Mouse (Mus musculus) intestine, embryonic 15.5 days (tissue): ENCODE data around the gene Ccl17. TPM values are rescaled to one million over a fixed set of nuclear protein-coding genes. Genes with fewer than 3 reads are reported as not detected.
"Not testable (repeated sequence)": the region's sequence is repeated elsewhere in the genome, so short reads cannot be mapped to it uniquely, and the experiment has no call there.

Experiments used
- ATAC-seq: fragments of 200-750 bp; cut with Nextera tagmentation; 2 replicates; pipeline ENCODE4 v1.8.0; 2017; ENCODE audit warnings: moderate TSS enrichment, moderate library complexity
- H3K27ac ChIP-seq: fragments of 300-500 bp; sonication (generic); 2 replicates; pipeline ENCODE4 v1.5.1; 2015; ENCODE audit warnings: mild to moderate bottlenecking, inconsistent platforms
- H3K27me3 ChIP-seq: fragments of 300-500 bp; sonication (generic); replicated peaks from 2 replicates; pipeline ENCODE4 v1.6.1; 2015; ENCODE audit warnings: inconsistent platforms
- H3K36me3 ChIP-seq: fragments of 300-500 bp; sonication (generic); 2 replicates; pipeline ENCODE4 v1.6.1; 2015; ENCODE audit warnings: inconsistent platforms
- H3K4me1 ChIP-seq: fragments of 300-500 bp; sonication (generic); replicated peaks from 2 replicates; pipeline ENCODE4 v1.6.1; 2015; ENCODE audit warnings: inconsistent platforms
- H3K4me2 ChIP-seq: fragments of 300-500 bp; sonication (generic); replicated peaks from 2 replicates; pipeline ENCODE4 v1.6.1; 2015; ENCODE audit warnings: mild to moderate bottlenecking, inconsistent platforms
- H3K4me3 ChIP-seq: fragments of 300-500 bp; sonication (generic); replicated peaks from 2 replicates; pipeline ENCODE4 v1.5.1; 2015; ENCODE audit warnings: inconsistent platforms
- H3K9ac ChIP-seq: fragments of 300-500 bp; sonication (generic); 2 replicates; pipeline ENCODE4 v1.6.1; 2015; ENCODE audit warnings: inconsistent platforms
- H3K9me3 ChIP-seq: fragments of 300-500 bp; sonication (generic); 2 replicates; pipeline ENCODE4 v1.6.1; 2016; ENCODE audit warnings: inconsistent platforms
- WGBS: fragments of 180-500 bp; shearing (Covaris S2); methylation state at CpG from one replicate; pipeline ENCODE4 v1.1.7; 2015; 5-methylcytosine and 5-hydroxymethylcytosine counted together
- polyA plus RNA-seq: library from polyadenylated mRNA; unstranded; fragments of >200 nt; fragmentation: Nextera tagmentation; extraction: Ambion mirVana; gene quantifications from 2 replicates; pipeline ENCODE4 v1.2.1, GENCODE M21; 2015

The Ccl17 gene
- polyA plus RNA-seq, 1 experiment from 2014 or later = not detected

DNA sequence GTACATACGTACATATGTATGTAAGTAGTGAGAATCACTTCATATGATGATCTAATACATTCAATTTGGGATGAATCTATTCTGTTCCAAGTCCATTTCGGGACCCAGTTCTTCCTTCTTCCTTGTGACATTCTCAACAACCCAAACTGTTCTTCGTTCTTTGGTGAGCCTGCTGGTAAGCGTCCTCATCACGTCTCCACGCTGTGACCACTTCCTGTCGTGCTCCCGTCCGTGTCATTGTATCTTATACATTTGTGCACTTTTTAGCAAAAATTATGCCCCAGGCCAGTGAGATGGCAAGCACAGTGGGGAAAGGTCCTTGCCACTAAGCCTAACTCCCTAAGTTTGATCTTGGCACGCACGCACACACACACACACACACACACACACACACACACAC lies 7.7 kb downstream of the Ccl17 start:
- H3K4me1 ChIP-seq = no peaks in the 10 kb centered on the region
- H3K9ac ChIP-seq = no peak overlapping the region
- H3K36me3 ChIP-seq = peaks cover 5% of the 10 kb centered on the region
- 85% methylated on average over 11 of the region's 11 CpGs for WGBS
- no peak overlapping the region for H3K4me2 ChIP-seq
- no peak overlapping the region for H3K27ac ChIP-seq
- no peaks in the 10 kb centered on the region for H3K9me3 ChIP-seq
- H3K27me3 ChIP-seq = no peaks in the 10 kb centered on the region
- H3K4me3 ChIP-seq = no peak overlapping the region
- no peak for ATAC-seq

DNA sequence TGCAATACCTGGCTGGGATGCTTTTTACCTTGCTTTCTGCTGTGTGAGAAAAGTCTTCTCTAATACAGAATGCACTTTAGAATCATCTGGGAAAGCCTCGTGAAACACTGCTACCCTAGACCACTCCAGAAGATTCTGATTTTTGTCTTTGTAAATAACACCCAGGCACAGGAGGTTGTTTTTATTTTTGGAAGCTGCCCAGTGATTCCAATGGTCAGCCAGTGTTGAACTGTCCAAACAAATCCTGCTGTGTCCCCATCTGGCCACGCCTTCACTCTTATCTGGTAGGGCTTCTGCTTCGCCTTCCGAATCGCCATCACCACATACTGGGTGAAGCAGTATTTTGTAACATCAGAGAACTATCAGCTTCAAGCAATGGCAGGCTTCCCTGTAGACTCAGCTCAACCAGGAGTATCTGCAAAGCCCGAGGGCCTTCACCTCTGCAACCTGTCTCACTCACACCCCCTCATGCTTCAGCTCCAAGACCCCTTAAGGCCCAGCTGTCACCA lies 9.5 kb downstream of the Ccl17 start:
- Histone ChIP-seq H3K9ac (no peak overlapping the region), H3K36me3 (peaks cover 12% of the 10 kb centered on the region), H3K4me1 (no peaks in the 10 kb centered on the region), H3K27ac (no peak overlapping the region), H3K27me3 (no peaks in the 10 kb centered on the region), H3K4me2 (no peak overlapping the region), H3K9me3 (no peaks in the 10 kb centered on the region), H3K4me3 (no peak overlapping the region)
- 76% methylated on average over 6 of the region's 6 CpGs for WGBS
- no peak for ATAC-seq

DNA sequence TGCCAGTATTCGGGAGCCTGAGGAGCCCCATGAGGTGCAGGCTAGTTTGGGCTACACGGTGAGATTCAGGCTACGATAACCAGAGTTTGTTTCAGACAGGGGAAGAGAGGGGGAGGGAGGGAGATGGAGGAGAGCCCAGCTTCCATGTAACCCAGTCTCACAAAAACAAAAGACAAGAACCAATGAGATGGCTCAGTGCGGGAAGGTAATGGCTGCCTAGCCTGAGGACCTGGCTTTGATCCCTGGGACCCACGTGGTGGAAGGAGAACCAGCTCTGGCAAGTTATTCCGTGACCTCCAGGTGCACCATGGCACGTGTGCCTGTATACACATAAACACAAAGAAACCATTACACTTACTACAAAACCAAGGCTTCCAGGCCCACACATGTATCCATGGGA lies 10.3 kb downstream of the Ccl17 start:
- ATAC-seq = no peak
- no peak overlapping the region for H3K27ac ChIP-seq
- no peaks in the 10 kb centered on the region for H3K9me3 ChIP-seq
- peaks cover 12% of the 10 kb centered on the region for H3K36me3 ChIP-seq
- no peaks in the 10 kb centered on the region for H3K4me1 ChIP-seq
- H3K4me3 ChIP-seq = no peak overlapping the region
- H3K9ac ChIP-seq = no peak overlapping the region
- WGBS = 84% methylated on average over 7 of the region's 7 CpGs
- H3K4me2 ChIP-seq = no peak overlapping the region
- H3K27me3 ChIP-seq = no peaks in the 10 kb centered on the region

DNA sequence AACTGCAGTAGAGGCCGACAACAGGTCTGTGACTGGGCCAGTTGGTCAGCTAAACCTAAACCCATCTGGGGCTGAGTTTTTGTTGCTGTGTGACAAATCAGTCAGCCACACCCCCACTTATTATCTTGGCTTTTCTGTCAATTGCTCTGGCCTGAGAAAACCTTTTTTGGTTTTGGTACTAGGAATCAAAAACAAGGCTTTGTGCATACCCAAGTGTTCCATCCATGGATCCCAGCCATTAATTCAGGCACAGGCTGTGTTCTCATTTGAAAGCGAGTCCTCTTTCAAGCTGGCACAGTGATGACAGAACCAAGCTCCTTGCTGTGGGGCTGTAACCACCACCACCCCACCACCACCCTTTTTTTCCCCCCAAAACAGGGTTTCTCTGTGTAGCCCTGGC lies 11.1 kb downstream of the Ccl17 start:
- Histone ChIP-seq H3K4me1 (no peaks in the 10 kb centered on the region), H3K27me3 (no peaks in the 10 kb centered on the region), H3K4me2 (no peak overlapping the region), H3K4me3 (no peak overlapping the region), H3K27ac (no peak overlapping the region), H3K9ac (no peak overlapping the region), H3K9me3 (no peaks in the 10 kb centered on the region), H3K36me3 (peaks cover 15% of the 10 kb centered on the region)
- ATAC-seq = no peak
- WGBS = 92% methylated on average over 2 of the region's 2 CpGs

DNA sequence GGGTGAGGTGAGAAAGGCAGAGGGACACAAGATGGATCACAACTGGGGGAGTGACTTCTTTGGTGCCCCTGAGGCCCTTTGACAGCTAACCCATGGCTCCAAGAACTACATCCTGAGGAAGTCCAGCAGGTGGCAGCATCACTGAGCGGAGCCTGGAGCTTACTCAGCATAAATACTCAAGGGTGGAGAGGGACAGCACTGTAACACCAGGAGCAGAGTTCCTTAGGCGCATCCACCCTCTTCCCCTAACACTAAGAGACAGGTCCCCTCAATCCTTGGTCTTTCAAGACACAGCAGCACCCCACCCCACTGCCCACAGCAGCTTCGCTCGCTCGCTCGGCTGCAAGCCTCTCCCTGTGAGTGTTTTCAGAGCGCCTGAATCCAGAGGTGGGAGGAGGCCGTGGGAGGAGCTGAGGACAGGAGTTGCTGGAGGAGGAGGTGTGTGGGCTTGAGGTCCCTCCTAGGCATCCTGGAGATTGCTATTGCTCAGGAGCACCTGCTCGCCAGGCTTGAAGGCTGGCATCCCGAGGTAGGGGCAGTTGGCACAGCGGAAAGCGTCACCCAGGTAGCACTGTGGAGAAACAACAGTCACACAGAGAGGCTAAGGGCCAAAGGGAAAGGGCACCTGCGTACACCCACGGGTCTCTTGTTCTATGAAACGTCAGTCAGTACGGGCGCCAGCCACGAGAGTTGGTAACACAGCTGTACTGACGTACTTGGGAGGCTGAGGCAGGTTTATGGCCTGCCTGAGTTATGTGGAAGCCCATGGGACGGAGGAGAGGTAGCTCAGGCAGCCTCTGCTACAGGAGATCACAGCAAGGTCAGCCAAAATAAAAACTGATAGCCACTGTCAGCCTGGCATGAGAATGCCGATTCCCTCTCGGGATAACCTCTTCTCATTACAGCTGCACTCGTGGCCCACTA lies 12.6 kb downstream of the Ccl17 start:
- no peaks in the 10 kb centered on the region for H3K4me1 ChIP-seq
- H3K27ac ChIP-seq = no peak overlapping the region
- no peak overlapping the region for H3K9ac ChIP-seq
- H3K4me2 ChIP-seq = no peak overlapping the region
- H3K27me3 ChIP-seq = no peaks in the 10 kb centered on the region
- peak; percentile 66 for ATAC-seq
- H3K36me3 ChIP-seq = peaks cover 16% of the 10 kb centered on the region
- H3K9me3 ChIP-seq = no peaks in the 10 kb centered on the region
- no peak overlapping the region for H3K4me3 ChIP-seq
- 77% methylated on average over 23 of the region's 23 CpGs for WGBS

DNA sequence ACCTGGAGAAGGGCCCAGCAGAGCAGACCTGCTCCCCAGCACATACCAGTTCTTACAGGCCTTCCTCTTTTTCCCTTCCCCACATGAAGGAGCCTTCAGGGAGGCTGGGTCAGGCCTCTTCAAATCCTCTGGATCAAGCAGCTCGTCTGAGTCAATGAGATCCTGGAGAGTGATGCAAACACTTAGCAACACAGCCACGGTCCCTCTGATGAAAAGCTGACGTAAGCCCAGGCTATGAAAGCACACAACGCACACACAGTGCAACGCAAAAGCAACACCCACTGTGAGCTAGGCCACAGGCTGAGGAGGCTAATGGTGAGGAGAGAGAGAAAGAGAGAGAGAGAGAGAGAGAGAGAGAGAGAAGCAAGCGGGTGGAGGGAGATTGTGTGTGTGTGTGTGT lies 14.9 kb downstream of the Ccl17 start:
- no peak for ATAC-seq
- H3K9ac ChIP-seq = no peak overlapping the region
- H3K4me1 ChIP-seq = no peaks in the 10 kb centered on the region
- H3K9me3 ChIP-seq = no peaks in the 10 kb centered on the region
- no peak overlapping the region for H3K4me2 ChIP-seq
- H3K27me3 ChIP-seq = no peaks in the 10 kb centered on the region
- H3K36me3 ChIP-seq = peaks cover 21% of the 10 kb centered on the region
- H3K27ac ChIP-seq = no peak overlapping the region
- WGBS = 86% methylated on average over 6 of the region's 6 CpGs
- H3K4me3 ChIP-seq = no peak overlapping the region

DNA sequence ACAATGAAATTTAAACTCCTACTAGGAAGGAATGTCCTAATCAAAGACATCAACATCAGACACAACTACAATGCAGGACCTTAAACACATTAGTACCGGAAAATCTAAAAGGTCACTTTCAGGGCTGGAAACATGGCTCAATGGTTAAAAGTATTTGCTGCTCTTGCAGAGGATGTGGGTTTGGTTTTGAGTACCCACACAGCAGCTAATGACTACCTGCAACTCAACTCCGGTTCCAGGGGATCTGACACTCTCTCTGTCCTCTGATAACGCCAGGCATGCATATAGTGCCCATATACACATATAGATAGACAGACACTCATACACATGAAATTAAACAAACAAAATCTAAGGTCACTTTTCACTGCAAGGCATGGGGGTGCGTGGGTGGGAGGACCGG lies 16.0 kb downstream of the Ccl17 start:
- H3K27ac ChIP-seq = no peak overlapping the region
- ATAC-seq = no peak
- no peaks in the 10 kb centered on the region for H3K4me1 ChIP-seq
- H3K9ac ChIP-seq = no peak overlapping the region
- no peaks in the 10 kb centered on the region for H3K27me3 ChIP-seq
- H3K36me3 ChIP-seq = peaks cover 27% of the 10 kb centered on the region
- no peak overlapping the region for H3K4me3 ChIP-seq
- H3K9me3 ChIP-seq = no peaks in the 10 kb centered on the region
- WGBS = 93% methylated on average over 5 of the region's 5 CpGs
- H3K4me2 ChIP-seq = no peak overlapping the region

DNA sequence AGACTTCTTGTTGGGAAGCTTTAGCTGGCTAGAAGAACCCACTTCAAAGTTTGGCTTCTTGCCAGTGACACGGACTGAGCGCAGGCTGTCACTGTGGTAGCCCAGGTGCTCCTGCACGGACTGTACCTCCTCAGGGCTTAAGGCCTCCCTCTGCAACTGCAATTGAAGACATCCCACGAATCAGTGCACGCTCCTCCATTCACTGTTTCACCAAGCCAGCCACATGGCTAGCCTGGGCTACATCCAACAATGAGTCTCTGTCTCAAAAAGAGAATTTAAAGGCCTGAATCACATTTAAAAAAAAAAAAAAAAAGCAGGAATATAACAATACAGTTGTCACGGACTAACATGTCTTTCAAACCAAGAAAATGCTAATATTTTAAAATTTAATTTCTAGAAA lies 18.0 kb downstream of the Ccl17 start:
- 88% methylated on average over 6 of the region's 6 CpGs for WGBS
- no peak for ATAC-seq

DNA sequence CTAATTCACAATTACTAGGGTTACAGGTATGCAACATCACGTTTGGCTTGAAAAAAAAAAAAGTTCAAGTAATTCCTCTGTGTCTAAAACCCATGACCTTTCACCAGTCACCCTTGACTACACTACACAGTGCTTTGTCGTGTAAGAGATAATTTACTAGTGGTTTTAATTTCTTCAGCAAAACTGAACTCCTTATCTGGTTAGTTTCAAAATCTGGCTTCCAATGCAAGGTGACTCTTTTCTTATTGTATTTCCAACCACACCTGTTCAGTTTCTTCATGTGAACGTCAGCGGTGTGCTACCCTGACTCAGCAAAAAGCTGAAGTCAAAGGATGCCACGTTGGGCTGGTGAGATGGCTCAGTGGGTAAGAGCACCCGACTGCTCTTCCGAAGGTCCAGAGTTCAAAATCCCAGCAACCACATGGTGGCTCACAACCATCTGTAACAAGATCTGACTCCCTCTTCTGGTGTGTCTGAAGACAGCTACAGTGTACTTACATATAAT lies 23.7 kb downstream of the Ccl17 start:
- WGBS = 68% methylated on average over 7 of the region's 7 CpGs

More for the DNA sequence above, 18.0 kb downstream of the Ccl17 start:
- no peak overlapping the region for H3K9ac ChIP-seq
- no peak overlapping the region for H3K4me3 ChIP-seq
- H3K27ac ChIP-seq = no peak overlapping the region
- no peaks in the 10 kb centered on the region for H3K9me3 ChIP-seq
- no peak overlapping the region for H3K4me2 ChIP-seq
- no peaks in the 10 kb centered on the region for H3K27me3 ChIP-seq
- no peaks in the 10 kb centered on the region for H3K4me1 ChIP-seq
- peaks cover 22% of the 10 kb centered on the region for H3K36me3 ChIP-seq

DNA sequence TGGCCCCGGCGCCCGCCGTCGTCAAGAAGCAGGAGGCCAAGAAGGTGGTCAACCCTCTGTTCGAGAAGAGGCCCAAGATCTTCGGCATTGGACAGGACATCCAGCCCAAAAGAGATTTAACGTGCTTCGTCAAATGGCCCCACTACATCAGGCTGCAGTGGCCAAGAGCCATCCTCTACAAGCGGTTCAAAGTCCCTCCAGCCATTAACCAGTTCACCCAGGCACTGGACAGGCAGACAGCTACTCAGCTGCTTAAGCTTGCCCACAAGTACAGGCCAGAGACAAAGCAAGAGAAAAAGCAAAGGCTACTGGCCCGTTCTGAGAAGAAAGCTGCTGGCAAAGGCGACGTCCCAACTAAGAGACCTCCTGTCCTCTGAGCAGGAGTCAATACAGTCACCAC lies 25.5 kb downstream of the Ccl17 start:
- not testable (repeated sequence) for H3K9ac ChIP-seq, H3K27me3 ChIP-seq, H3K27ac ChIP-seq, H3K36me3 ChIP-seq, H3K4me3 ChIP-seq, ATAC-seq, H3K4me2 ChIP-seq, H3K9me3 ChIP-seq
- H3K4me1 ChIP-seq = peaks cover 12% of the 10 kb centered on the region
- 95% methylated on average over 13 of the region's 13 CpGs for WGBS

More for the DNA sequence above, 23.7 kb downstream of the Ccl17 start:
- not testable (repeated sequence) for ATAC-seq, H3K9ac ChIP-seq, H3K4me3 ChIP-seq, H3K27me3 ChIP-seq, H3K27ac ChIP-seq, H3K9me3 ChIP-seq, H3K4me2 ChIP-seq
- Histone ChIP-seq H3K36me3 (peaks cover 15% of the 10 kb centered on the region), H3K4me1 (peaks cover 12% of the 10 kb centered on the region)

DNA sequence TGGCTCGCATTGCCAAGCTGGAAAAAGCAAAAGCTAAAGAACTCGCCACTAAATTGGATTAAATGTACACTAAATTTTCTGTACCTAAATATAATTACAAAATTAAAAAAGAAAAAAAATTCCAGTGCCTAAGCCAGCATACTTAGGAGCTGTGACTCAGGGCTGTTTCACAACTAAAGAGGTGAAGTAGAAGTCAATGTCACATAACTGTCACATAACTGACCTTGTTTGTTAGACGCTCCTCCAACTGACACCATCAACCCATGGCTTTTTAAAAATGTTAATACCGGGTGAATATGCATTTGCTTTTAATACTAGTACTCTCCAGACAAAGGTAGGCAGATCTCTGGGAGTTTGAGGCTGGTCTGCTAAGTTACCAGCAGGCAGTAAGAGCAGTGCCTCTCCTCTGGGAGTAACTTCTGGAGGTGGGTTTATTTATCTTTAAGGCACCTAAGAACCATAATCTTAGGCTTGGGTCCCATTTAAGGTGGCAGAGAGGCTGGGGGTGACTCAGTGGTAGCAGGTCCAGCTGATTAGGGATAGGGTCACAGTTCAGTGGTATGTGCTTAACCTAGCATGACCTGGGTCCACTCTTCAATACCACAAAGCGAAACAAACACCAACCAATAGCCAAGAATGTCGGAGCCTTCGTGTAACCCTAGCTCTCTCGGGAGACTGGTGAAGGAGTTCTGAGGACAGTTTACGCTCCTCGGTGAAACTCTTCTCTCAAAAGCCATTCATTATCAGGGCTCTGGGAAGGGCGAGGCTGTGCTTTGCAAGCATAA lies 26.4 kb downstream of the Ccl17 start:
- Histone ChIP-seq H3K27ac (no peak overlapping the region), H3K4me1 (peaks cover 12% of the 10 kb centered on the region), H3K4me2 (peak overlapping the region; percentile 86), H3K4me3 (peak overlapping the region; percentile 98), H3K9me3 (no peaks in the 10 kb centered on the region), H3K36me3 (peaks cover 1% of the 10 kb centered on the region; the same call in 1 of the 2 replicates), H3K9ac (peak overlapping the region; percentile 98; the same call in 1 of the 2 replicates), H3K27me3 (no peaks in the 10 kb centered on the region)
- ATAC-seq = no peak
- 62% methylated on average over 11 of the region's 11 CpGs for WGBS
